Mouse (Mus musculus) forebrain, embryonic 12.5 days (tissue): ENCODE measurements around the gene Tmem206. TPM values are rescaled to one million over a fixed set of nuclear protein-coding genes. Genes with fewer than 3 reads are reported as not detected.

Source experiments
- ATAC-seq: fragments of 200-750 bp; cut with Nextera tagmentation; 2 replicates; pipeline ENCODE4 v1.8.0; 2017; ENCODE audit warnings: moderate TSS enrichment; ENCODE audit not compliant: low FRiP score
- H3K27ac ChIP-seq: fragments of 300-500 bp; sonication (generic); 2 replicates; pipeline ENCODE4 v1.5.1; 2016; ENCODE audit warnings: mild to moderate bottlenecking
- H3K27me3 ChIP-seq: fragments of 300-500 bp; sonication (generic); 2 replicates; pipeline ENCODE4 v1.6.1; 2016; ENCODE audit warnings: mild to moderate bottlenecking
- H3K36me3 ChIP-seq: fragments of 300-500 bp; sonication (generic); replicated peaks from 2 replicates; pipeline ENCODE4 v1.6.1; 2016; ENCODE audit warnings: mild to moderate bottlenecking
- H3K4me1 ChIP-seq: fragments of 300-500 bp; sonication (generic); 2 replicates; pipeline ENCODE4 v1.6.1; 2016
- H3K4me2 ChIP-seq: fragments of 300-500 bp; sonication (generic); 2 replicates; pipeline ENCODE4 v1.6.1; 2016; ENCODE audit warnings: mild to moderate bottlenecking, moderate library complexity
- H3K4me3 ChIP-seq: fragments of 300-500 bp; sonication (generic); replicated peaks from 2 replicates; pipeline ENCODE4 v1.5.1; 2016; ENCODE audit warnings: mild to moderate bottlenecking
- H3K9ac ChIP-seq: fragments of 300-500 bp; sonication (generic); 2 replicates; pipeline ENCODE4 v1.6.1; 2016; ENCODE audit warnings: mild to moderate bottlenecking
- H3K9me3 ChIP-seq: fragments of 300-500 bp; sonication (generic); 2 replicates; pipeline ENCODE4 v1.6.1; 2016
- WGBS: fragments of 180-500 bp; shearing (Covaris S2); methylation state at CpG from one replicate; pipeline ENCODE4 v1.1.7; 2016; 5-methylcytosine and 5-hydroxymethylcytosine counted together
- polyA plus RNA-seq: library from polyadenylated mRNA; unstranded; fragments of >200 nt; fragmentation: Nextera tagmentation; extraction: Ambion mirVana; gene quantifications from 2 replicates; pipeline ENCODE4 v1.2.1, GENCODE M21; 2016

Tmem206 gene
- polyA plus RNA-seq, 1 experiment from 2014 or later, result 36.8 TPM

DNA sequence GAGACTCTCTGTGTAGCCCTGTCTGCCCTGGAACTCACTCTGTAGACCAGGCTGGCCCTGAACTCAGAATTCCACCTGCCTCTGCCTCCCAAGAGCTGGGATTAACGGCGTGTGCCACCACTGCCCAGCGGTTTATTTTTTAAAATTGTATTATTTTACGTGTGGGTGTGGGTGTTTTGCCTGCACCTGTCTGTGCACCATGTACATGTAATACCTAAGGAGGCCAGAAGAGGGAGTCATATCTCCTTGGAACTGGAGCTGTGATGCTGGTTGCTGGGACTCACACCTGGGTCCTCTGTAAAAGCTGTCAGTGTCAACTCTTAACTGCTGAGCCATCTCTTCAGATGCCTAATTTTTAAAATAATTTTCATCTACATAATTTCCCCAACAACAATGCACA is 38.8 kb downstream of the Tmem206 start:
- WGBS, result 71% methylated on average over 4 of the region's 4 CpGs
- Histone ChIP-seq H3K27me3 (no peaks in the 10 kb centered on the region), H3K27ac (no peak overlapping the region), H3K36me3 (peaks cover 9% of the 10 kb centered on the region; the same call in 1 of the 2 replicates), H3K4me1 (no peaks in the 10 kb centered on the region), H3K9me3 (no peaks in the 10 kb centered on the region), H3K4me3 (no peak overlapping the region), H3K4me2 (no peak overlapping the region), H3K9ac (no peak overlapping the region)
- ATAC-seq, result no peak

DNA sequence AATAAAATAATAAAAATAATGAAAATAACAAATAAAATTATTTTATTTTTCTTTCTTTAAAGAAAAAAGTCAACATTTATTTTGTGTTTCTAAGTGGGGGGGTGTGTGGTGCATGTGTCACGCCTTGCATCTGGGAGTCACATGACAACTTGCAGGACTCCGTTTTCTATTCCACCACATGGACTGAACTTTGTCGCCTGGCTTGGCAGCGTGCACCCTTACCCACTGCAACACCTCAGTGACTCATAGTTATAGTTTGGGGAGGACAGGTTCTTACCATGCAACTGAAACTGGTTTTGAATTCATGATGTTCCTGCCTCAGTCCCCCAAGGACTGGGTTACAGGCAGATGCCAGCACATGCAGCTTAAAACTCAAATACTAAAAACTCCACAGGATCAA is 42.5 kb downstream of the Tmem206 start:
- ATAC-seq, result no peak
- Histone ChIP-seq H3K27ac (no peak overlapping the region), H3K9me3 (no peaks in the 10 kb centered on the region), H3K4me3 (no peak overlapping the region), H3K36me3 (no peaks in the 10 kb centered on the region; the same call in 1 of the 2 replicates), H3K9ac (no peak overlapping the region), H3K27me3 (no peaks in the 10 kb centered on the region), H3K4me1 (no peaks in the 10 kb centered on the region), H3K4me2 (no peak overlapping the region)
- 96% methylated on average over 4 of the region's 4 CpGs for WGBS

DNA sequence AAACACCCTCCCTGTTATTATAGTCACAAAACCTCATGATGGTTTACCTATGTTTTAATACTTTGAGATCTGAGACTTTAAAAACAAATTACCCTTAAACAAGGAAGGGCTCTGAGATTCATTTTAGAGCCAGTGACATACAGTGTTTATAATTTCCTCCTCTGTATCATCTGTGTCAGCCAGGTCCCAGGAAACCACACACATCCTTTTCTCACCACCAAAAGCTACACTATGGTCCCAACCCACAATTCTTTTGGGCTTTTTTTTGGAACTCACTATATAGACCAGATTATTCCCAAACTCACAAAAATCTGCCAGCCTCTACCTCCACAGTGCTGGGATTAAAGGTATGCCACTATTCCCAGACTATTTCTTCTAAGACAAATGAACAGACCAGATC is 43.4 kb downstream of the Tmem206 start:
- Histone ChIP-seq H3K4me3 (no peak overlapping the region), H3K4me2 (no peak overlapping the region), H3K4me1 (no peaks in the 10 kb centered on the region), H3K9ac (no peak overlapping the region), H3K27ac (no peak overlapping the region), H3K27me3 (no peaks in the 10 kb centered on the region), H3K9me3 (no peaks in the 10 kb centered on the region), H3K36me3 (no peaks in the 10 kb centered on the region; the same call in 1 of the 2 replicates)
- ATAC-seq, result no peak

DNA sequence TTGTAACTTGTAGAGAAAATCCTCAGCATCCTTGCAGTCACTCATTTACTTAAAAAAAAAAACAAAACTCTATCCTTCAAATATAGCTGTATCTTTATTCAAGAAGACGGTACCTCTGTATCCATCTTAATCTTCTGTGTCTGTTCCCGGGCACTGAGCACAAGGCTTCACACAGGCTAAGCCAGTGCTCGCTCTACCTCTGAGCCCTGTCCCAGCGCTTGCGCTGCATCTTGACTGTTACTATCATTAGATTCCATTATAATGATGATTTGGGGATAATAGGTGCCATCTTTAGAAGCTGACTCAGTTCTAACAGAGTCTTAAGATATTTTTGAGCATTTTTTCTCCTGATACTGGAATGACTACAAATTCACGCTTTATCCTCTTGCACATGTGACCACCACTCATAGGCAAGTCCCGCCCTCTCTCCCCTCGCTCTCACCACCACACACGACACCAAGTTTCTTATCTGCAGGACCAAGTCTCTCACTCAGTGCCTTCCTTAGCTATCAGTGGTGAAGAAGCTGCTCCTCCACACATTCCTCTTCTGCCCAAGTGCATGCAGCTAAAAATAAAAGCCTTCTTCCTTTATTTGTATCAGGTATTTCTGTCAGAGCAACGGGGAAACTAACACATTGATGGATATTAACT is 49.4 kb downstream of the Tmem206 start:
- Histone ChIP-seq H3K27ac (no peak overlapping the region), H3K4me1 (no peaks in the 10 kb centered on the region), H3K36me3 (no peaks in the 10 kb centered on the region), H3K27me3 (no peaks in the 10 kb centered on the region), H3K4me3 (no peak overlapping the region), H3K4me2 (no peak overlapping the region), H3K9ac (no peak overlapping the region), H3K9me3 (no peaks in the 10 kb centered on the region)
- WGBS, result 91% methylated on average over 10 of the region's 10 CpGs
- no peak for ATAC-seq

DNA sequence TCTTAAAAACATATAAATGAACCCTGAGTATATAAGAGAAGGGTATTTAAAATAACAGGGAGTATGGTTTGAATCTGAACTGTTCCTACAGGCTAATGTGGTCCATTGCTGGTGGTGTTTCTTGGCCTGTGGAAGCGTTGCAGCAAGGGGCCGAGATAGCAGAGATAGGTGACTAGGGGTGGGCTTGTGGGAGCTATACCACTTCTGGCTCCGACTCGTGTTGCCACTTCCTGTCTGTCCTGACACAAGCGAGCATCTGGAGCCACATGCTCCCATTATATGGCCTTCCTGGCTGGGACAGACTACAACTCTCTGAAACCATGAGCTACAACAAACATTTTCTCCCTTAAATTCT is 49.9 kb downstream of the Tmem206 start:
- H3K4me3 ChIP-seq, result no peak overlapping the region
- H3K9ac ChIP-seq, result no peak overlapping the region
- ATAC-seq, result no peak
- H3K36me3 ChIP-seq, result no peaks in the 10 kb centered on the region
- H3K27me3 ChIP-seq, result no peaks in the 10 kb centered on the region
- no peak overlapping the region for H3K27ac ChIP-seq
- no peak overlapping the region for H3K4me2 ChIP-seq
- H3K4me1 ChIP-seq, result no peaks in the 10 kb centered on the region
- WGBS, result 92% methylated on average over 5 of the region's 5 CpGs
- no peaks in the 10 kb centered on the region for H3K9me3 ChIP-seq

DNA sequence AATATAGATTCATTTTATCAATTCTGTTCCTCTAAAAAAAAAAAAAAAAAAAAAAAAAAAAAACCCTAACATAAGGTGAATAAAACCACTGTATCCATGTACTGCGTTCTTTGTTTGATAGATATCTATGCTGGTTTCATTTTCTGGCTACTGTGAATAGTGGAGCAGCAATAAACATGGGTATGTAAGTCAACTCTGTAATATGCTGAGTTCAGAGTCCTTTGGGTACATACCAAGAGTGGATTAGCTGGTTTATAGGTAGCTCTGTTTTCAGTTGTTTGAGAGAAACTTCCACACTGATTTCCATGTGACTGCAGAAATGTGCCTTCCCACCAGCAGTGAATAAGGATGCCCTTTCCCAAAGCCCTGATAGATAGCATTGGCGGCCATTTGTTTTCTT is 52.4 kb downstream of the Tmem206 start:
- 91% methylated on average over 2 of the region's 2 CpGs for WGBS

DNA sequence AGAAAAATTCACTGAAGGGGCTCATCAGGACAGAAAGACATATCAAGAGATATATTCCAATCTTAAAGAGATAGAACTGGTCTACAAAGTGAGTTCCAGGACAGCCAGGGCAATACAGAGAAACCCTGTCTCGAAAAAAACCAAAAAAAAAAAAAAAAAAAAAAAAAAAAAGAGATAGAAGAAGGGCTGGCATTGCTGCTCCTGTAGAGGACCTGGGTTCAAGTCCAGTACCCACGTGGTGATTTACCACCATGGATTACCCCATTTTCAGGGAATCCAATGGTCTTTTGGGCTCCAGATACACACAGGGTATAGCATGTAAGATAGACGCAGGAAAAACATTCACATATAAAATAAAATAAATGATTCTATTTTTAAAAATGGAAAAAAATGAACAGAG is 55.1 kb downstream of the Tmem206 start:
- Histone ChIP-seq H3K36me3 (no peaks in the 10 kb centered on the region), H3K27me3 (no peaks in the 10 kb centered on the region), H3K9me3 (no peaks in the 10 kb centered on the region), H3K4me2 (no peak overlapping the region), H3K4me1 (no peaks in the 10 kb centered on the region), H3K9ac (no peak overlapping the region), H3K4me3 (no peak overlapping the region), H3K27ac (no peak overlapping the region)
- 82% methylated on average over 3 of the region's 3 CpGs for WGBS
- no peak for ATAC-seq

More for the DNA sequence above, 52.4 kb downstream of the Tmem206 start:
- no peak overlapping the region for H3K9ac ChIP-seq
- H3K4me2 ChIP-seq, result no peak overlapping the region
- no peaks in the 10 kb centered on the region for H3K27me3 ChIP-seq
- no peak overlapping the region for H3K4me3 ChIP-seq
- no peaks in the 10 kb centered on the region for H3K9me3 ChIP-seq
- no peaks in the 10 kb centered on the region for H3K36me3 ChIP-seq
- no peaks in the 10 kb centered on the region for H3K4me1 ChIP-seq
- H3K27ac ChIP-seq, result no peak overlapping the region
- no peak for ATAC-seq

DNA sequence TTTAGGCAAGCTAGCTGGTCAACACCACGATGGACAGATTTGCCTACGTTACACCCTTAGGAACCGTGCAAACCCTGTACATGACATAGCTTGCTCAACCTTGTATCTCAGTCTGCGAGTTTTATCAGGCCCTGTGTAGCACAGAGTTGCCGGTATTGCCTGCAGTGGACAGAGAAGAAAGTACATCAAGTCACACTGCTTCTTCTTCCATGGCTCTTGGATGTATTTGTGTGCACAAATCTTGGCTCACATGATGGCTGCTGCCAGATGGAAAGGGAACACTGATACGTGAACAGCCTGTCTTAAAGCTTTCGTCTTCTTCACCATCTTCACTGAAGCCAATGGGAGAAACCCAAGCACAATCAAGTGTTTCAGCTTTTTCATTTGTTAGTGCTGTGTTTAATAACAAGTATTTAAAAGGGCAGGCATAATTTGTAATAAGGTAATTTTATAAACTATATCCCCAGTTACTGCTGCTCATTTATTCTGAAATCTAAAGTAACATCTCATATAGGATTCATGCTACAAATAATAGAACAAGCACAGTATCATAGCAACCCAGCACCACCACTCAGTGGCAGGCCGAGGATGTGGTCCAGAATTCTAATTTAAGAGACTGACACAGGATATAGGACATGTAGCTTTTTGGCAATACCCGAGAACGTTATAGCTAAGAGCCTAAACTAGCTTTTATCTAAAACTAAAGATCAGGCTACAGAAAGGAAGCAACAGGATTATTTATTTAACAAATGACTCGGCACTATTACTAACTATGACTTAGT is 56.4 kb downstream of the Tmem206 start:
- H3K27ac ChIP-seq, result no peak overlapping the region
- no peaks in the 10 kb centered on the region for H3K9me3 ChIP-seq
- no peak overlapping the region for H3K4me2 ChIP-seq
- no peaks in the 10 kb centered on the region for H3K27me3 ChIP-seq
- H3K4me3 ChIP-seq, result no peak overlapping the region
- H3K9ac ChIP-seq, result no peak overlapping the region
- H3K4me1 ChIP-seq, result no peaks in the 10 kb centered on the region
- H3K36me3 ChIP-seq, result no peaks in the 10 kb centered on the region
- no peak for ATAC-seq
- WGBS, result 91% methylated on average over 11 of the region's 11 CpGs

DNA sequence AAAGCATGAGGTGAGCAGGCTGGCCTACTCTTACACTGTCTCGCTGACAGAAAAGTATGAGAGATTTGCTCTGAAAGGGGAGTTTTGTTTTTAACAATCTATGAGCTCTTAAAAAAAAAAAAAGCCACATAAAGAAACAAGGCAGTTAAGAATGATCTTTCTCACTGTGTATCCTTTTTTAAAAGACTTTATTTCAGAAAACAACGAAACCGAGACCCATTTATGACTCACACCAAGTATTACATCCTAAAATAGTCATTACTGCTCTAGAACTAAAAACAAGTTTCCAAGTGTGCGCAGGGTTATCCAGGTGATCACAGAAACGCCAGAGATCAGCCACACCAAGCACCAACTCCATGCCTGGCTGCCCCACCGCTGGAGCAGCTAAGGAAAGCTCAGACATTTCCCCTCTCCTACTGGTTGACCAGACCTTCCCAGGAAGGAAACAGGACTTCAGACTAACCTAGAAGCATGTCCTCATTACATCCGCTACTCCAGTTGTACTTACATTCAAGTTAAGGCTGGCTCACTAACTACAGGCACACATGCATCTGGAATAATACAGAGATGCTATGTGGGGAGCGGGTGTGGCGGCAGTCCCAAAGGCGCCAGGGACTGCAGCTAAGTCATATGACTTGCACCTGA is 59.2 kb downstream of the Tmem206 start:
- ATAC-seq, result no peak
- no peak overlapping the region for H3K9ac ChIP-seq
- H3K4me2 ChIP-seq, result no peak overlapping the region
- no peaks in the 10 kb centered on the region for H3K36me3 ChIP-seq
- no peaks in the 10 kb centered on the region for H3K9me3 ChIP-seq
- 94% methylated on average over 10 of the region's 10 CpGs for WGBS
- H3K4me3 ChIP-seq, result no peak overlapping the region
- H3K27ac ChIP-seq, result no peak overlapping the region
- no peaks in the 10 kb centered on the region for H3K4me1 ChIP-seq
- no peaks in the 10 kb centered on the region for H3K27me3 ChIP-seq

DNA sequence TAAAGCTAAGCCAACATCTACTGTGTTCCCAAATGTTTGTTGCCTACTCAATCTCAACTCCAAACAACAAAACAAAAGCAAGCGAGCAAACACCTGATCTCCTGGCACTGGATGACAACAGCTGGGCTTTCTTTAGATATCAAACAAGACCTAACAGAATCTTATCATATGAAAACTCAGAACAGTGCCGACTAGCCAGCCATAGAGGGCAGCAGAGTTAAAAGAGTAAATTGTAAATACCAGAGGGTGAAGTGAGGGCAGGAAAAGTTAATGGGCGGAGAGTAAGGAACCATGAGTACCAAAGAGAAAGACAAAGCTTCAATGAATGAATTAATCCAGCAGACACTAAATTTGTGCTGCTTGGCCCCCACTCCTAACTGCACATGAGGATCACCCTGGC is 65.6 kb downstream of the Tmem206 start:
- H3K4me1 ChIP-seq, result peaks cover 11% of the 10 kb centered on the region; the same call in 1 of the 2 replicates
- ATAC-seq, result no peak
- no peak overlapping the region for H3K4me2 ChIP-seq
- 24% methylated on average over 3 of the region's 3 CpGs for WGBS
- no peaks in the 10 kb centered on the region for H3K36me3 ChIP-seq
- H3K27ac ChIP-seq, result no peak overlapping the region
- no peak overlapping the region for H3K4me3 ChIP-seq
- H3K27me3 ChIP-seq, result no peaks in the 10 kb centered on the region
- no peaks in the 10 kb centered on the region for H3K9me3 ChIP-seq
- no peak overlapping the region for H3K9ac ChIP-seq

DNA sequence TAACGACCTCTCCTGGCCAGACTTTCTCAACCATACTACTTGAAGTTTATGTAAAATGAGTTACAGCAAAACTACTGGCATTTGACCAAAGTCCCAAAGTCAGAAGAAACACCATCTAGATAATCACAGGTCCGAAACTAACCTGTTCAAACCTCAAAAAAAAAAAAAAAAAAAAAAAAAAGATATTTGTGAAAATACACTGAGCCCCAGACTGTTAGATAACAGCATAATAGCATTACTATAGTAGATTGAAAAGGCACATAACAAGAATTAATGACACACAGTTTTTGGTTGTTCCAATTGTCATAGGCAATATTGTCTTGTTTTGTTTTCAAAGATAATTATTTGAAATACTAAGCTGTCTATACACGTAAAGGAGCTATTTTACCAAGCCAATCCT is 67.8 kb downstream of the Tmem206 start:
- Histone ChIP-seq H3K36me3 (no peaks in the 10 kb centered on the region), H3K4me3 (no peak overlapping the region), H3K9me3 (no peaks in the 10 kb centered on the region), H3K4me1 (peaks cover 14% of the 10 kb centered on the region; the same call in 1 of the 2 replicates), H3K27me3 (no peaks in the 10 kb centered on the region), H3K27ac (no peak overlapping the region), H3K4me2 (no peak overlapping the region), H3K9ac (no peak overlapping the region)
- WGBS, result 90% methylated on average over 3 of the region's 3 CpGs
- ATAC-seq, result no peak

DNA sequence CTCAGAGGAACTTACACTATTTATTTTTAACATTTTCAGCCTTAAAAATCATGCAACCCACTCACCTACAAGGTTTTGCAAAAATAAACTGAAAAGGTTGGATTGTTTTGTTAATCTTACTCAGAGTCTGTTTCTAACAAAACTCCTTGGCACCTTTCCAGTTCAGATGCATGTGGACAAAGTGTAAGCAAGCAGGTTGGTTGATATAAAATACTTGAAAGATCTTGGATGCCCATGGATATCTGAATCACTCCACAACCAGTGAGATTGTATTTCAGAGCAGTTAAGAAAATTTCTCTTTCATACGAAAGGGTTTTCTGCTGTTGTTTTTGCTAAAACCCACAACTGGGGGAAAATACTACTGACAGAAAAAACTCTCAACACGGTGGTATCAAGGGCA is 68.4 kb downstream of the Tmem206 start:
- no peak overlapping the region for H3K9ac ChIP-seq
- H3K9me3 ChIP-seq, result no peaks in the 10 kb centered on the region
- H3K27ac ChIP-seq, result no peak overlapping the region
- H3K4me2 ChIP-seq, result 0 out of 2 replicates have a peak overlapping the region, but pooled peaks have one; percentile 8
- no peaks in the 10 kb centered on the region for H3K27me3 ChIP-seq
- no peak for ATAC-seq
- no peaks in the 10 kb centered on the region for H3K36me3 ChIP-seq
- 84% methylated on average over 2 of the region's 2 CpGs for WGBS
- H3K4me1 ChIP-seq, result peaks cover 14% of the 10 kb centered on the region; the same call in 1 of the 2 replicates
- no peak overlapping the region for H3K4me3 ChIP-seq
